ENCODE assay signal across 19 mouse cellular contexts in the genomic region with DNA sequence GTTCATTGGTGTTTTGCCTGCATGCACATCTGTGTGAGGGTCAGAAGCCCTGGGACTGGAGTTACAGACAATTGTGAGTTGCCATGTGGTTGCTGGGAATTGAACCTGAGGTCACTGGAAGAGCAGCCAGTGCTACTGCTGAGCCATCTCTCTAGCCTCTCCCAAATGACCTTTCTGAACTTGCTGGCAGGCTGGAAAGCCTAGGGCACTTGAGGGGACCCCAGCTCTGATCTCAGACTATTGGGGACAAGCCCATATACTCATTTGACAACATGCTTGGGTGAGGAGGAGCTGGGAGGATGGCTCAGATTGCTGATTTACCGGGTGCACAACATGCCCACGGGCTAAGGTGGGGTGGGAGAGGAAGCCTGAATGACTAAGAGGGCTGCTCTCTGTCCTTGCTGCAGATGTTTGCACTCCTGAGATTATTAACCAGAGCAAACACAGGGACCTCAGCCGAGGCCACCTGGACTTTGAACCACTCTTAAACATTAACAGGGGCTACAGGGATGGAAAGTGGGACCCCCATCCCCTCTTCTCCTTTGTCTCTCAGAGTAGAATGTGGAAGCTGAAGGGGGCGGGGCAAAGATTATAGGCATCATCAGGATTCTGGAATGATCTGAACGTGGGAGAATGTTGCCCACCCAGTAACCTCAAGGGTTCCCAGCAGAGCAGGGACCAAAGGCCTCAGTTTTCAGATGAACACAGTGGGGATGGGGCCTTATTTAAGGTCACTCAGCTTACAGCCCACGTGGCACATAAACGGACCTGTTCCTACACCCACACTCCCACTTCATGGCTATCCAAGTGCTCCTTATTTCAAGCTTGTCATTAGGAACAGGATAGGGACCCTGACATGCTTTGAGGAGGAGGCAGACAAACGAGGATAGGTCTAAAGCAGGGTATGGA. TPM values are rescaled to one million over a fixed set of nuclear protein-coding genes. Genes with fewer than 3 reads are reported as not detected.
DNase-seq lines count a peak whose midpoint lies in the region; ATAC-seq lines count a peak whose summit lies in the region.
"Had no signal": no experiment of that assay in that cellular context is flagged by ENCODE, and none has a peak within 500 bp of the region (broad histone marks: within the 10 kb centered on the region; RNA-seq: fewer than 3 reads in every experiment).

No protein-coding gene starts in this region.

- no peak overlapping the region for H3K9ac ChIP-seq in intestine, embryonic 14.5 days (ENCODE audit: low read length)
- H3K9ac ChIP-seq in liver, embryonic 15.5 days = no peak overlapping the region
- H3K9ac ChIP-seq: embryonic facial prominence, embryonic 12.5 days; heart, embryonic 15.5 days; hindbrain, embryonic 15.5 days had no signal

- DNase-seq in intestine, embryonic 14.5 days (ENCODE audit: low spot score) = peak; percentile 73
- peak; percentile 71 for DNase-seq in kidney, adult 18-20 months
- peak; percentile 72 to 88 for DNase-seq in kidney, postnatal 25 days
- DNase-seq in embryonic facial prominence, embryonic 10.5 days (ENCODE audit: low spot score) = no peak
- no peak for DNase-seq in adrenal gland, adult (ENCODE audit: inconsistent age in 2 of 2, low spot score in 1 of 2)
- no peak for DNase-seq in gastrocnemius, adult 18-20 months (ENCODE audit: low spot score)
- DNase-seq: adrenal gland, postnatal 25 days; cerebellum, postnatal 25 days; midbrain, embryonic 14.5 days; right cerebral cortex, postnatal 4 days had no signal

- WGBS in intestine, embryonic 14.5 days = 37% methylated on average over 8 of the region's 8 CpGs
- WGBS in liver, embryonic 15.5 days (ENCODE audit: insufficient replicate concordance) = 39% methylated on average over 8 of the region's 8 CpGs
- WGBS in embryonic facial prominence, embryonic 10.5 days = 65% methylated on average over 8 of the region's 8 CpGs

- H3K27ac ChIP-seq in intestine, embryonic 14.5 days (ENCODE audit: low read depth) = peak overlapping the region; percentile 34; the same call in 1 of the 2 replicates
- H3K27ac ChIP-seq in liver, embryonic 15.5 days (replicated peaks) = peak overlapping the region; percentile 57
- H3K27ac ChIP-seq in embryonic facial prominence, embryonic 10.5 days (replicated peaks) = no peak overlapping the region
- H3K27ac ChIP-seq: embryonic facial prominence, embryonic 12.5 days; heart, embryonic 15.5 days; hindbrain, embryonic 15.5 days; macrophage had no signal

- no peaks in the 10 kb centered on the region for H3K4me1 ChIP-seq in intestine, embryonic 14.5 days (replicated peaks; ENCODE audit: control insufficient read depth, insufficient read depth, low read length)
- peaks cover 6% of the 10 kb centered on the region; the same call in 1 of the 2 replicates for H3K4me1 ChIP-seq in liver, embryonic 15.5 days (replicated peaks)
- H3K4me1 ChIP-seq in embryonic facial prominence, embryonic 10.5 days = no peaks in the 10 kb centered on the region
- H3K4me1 ChIP-seq: embryonic facial prominence, embryonic 12.5 days; heart, embryonic 15.5 days had no signal

- no peak overlapping the region for H3K4me2 ChIP-seq in intestine, embryonic 14.5 days (ENCODE audit: low read length)
- H3K4me2 ChIP-seq in liver, embryonic 15.5 days = no peak overlapping the region
- H3K4me2 ChIP-seq: embryonic facial prominence, embryonic 12.5 days; heart, embryonic 15.5 days; hindbrain, embryonic 15.5 days had no signal

- no peaks in the 10 kb centered on the region for H3K9me3 ChIP-seq in intestine, embryonic 14.5 days (ENCODE audit: control insufficient read depth, low read length)
- no peaks in the 10 kb centered on the region for H3K9me3 ChIP-seq in liver, embryonic 15.5 days (replicated peaks)
- H3K9me3 ChIP-seq in embryonic facial prominence, embryonic 10.5 days = no peaks in the 10 kb centered on the region
- H3K9me3 ChIP-seq: embryonic facial prominence, embryonic 12.5 days; heart, embryonic 15.5 days; hindbrain, embryonic 15.5 days had no signal

- no peak overlapping the region for H3K4me3 ChIP-seq in intestine, embryonic 14.5 days (ENCODE audit: low read depth, low read length)
- no peak overlapping the region for H3K4me3 ChIP-seq in liver, embryonic 15.5 days (replicated peaks)
- no peak overlapping the region for H3K4me3 ChIP-seq in embryonic facial prominence, embryonic 10.5 days
- H3K4me3 ChIP-seq: embryonic facial prominence, embryonic 12.5 days; heart, embryonic 15.5 days; hindbrain, embryonic 15.5 days had no signal

- no peaks in the 10 kb centered on the region for H3K36me3 ChIP-seq in intestine, embryonic 14.5 days (ENCODE audit: control insufficient read depth, insufficient read depth, low read length)
- H3K36me3 ChIP-seq in liver, embryonic 15.5 days (replicated peaks) = no peaks in the 10 kb centered on the region
- no peaks in the 10 kb centered on the region for H3K36me3 ChIP-seq in embryonic facial prominence, embryonic 10.5 days (replicated peaks)
- H3K36me3 ChIP-seq: embryonic facial prominence, embryonic 12.5 days; G1E; heart, embryonic 15.5 days; hindbrain, embryonic 15.5 days had no signal

- peak; percentile 88 for ATAC-seq in intestine, embryonic 14.5 days (replicated peaks; ENCODE audit: low FRiP score, low TSS enrichment, low read depth)
- peak; percentile 76 for ATAC-seq in liver, embryonic 15.5 days (ENCODE audit: insufficient read depth)
- ATAC-seq in granulocyte monocyte progenitor cell, adult 5-6 weeks (replicated peaks; ENCODE audit: poor library complexity, severe bottlenecking) = no peak

- H3K27me3 ChIP-seq in intestine, embryonic 14.5 days (replicated peaks; ENCODE audit: control insufficient read depth, insufficient read depth, low read length) = no peaks in the 10 kb centered on the region
- no peaks in the 10 kb centered on the region for H3K27me3 ChIP-seq in liver, embryonic 15.5 days
- H3K27me3 ChIP-seq in embryonic facial prominence, embryonic 10.5 days (replicated peaks; ENCODE audit: low read depth, poor library complexity, severe bottlenecking) = no peaks in the 10 kb centered on the region
- H3K27me3 ChIP-seq: embryonic facial prominence, embryonic 12.5 days; hindbrain, embryonic 15.5 days had no signal

RNA-seq across cellular contexts. Expression of a gene that starts 2.4 kb away (rescaled TPM):
- 17.0 and 53.1 TPM in 2 replicates for polyA plus RNA-seq in intestine, embryonic 14.5 days (2014; fragmentation: Nextera tagmentation; extraction: Ambion mirVana)
- polyA plus RNA-seq in liver, embryonic 15.5 days (2015; fragmentation: Nextera tagmentation; extraction: Ambion mirVana) = 1,215 and 1,486 TPM in 2 replicates
- polyA plus RNA-seq in embryonic facial prominence, embryonic 10.5 days (2016; fragmentation: Nextera tagmentation; extraction: Ambion mirVana) = not detected in 2 replicates
- total RNA-seq in gastrocnemius, adult 18-20 months (2021) = 1 to 10 TPM in 1 of 2 experiments, not detected in 1; 1.1 TPM
- not detected in 2 replicates for total RNA-seq in granulocyte monocyte progenitor cell, adult 5-6 weeks (2014; fragmentation: Nextera tagmentation)
- not detected in 2 replicates for total RNA-seq in granulocyte monocyte progenitor cell, adult 5-6 weeks (2017)
- total RNA-seq: adrenal gland, postnatal 25 days; G1E; layer of hippocampus, postnatal 10 days; left cerebral cortex, postnatal 36 days had no signal
- polyA plus RNA-seq: G1E; macrophage; midbrain, embryonic 14.5 days had no signal

RNA-seq across cellular contexts. Expression of a gene that starts 15.0 kb away (rescaled TPM):
- 44.5 and 50.0 TPM in 2 replicates for polyA plus RNA-seq in intestine, embryonic 14.5 days (2014; fragmentation: Nextera tagmentation; extraction: Ambion mirVana)
- polyA plus RNA-seq in liver, embryonic 15.5 days (2015; fragmentation: Nextera tagmentation; extraction: Ambion mirVana) = 5.1 and 5.7 TPM in 2 replicates
- not detected in 2 replicates for polyA plus RNA-seq in embryonic facial prominence, embryonic 10.5 days (2016; fragmentation: Nextera tagmentation; extraction: Ambion mirVana)
- total RNA-seq in gastrocnemius, adult 18-20 months (2021) = not detected
- total RNA-seq in granulocyte monocyte progenitor cell, adult 5-6 weeks (2014; fragmentation: Nextera tagmentation) = not detected in 2 replicates
- total RNA-seq in granulocyte monocyte progenitor cell, adult 5-6 weeks (2017) = not detected in 2 replicates
- total RNA-seq: adrenal gland, postnatal 25 days; G1E; layer of hippocampus, postnatal 10 days; left cerebral cortex, postnatal 36 days had no signal
- polyA plus RNA-seq: G1E; macrophage; midbrain, embryonic 14.5 days had no signal

RNA-seq across cellular contexts. Expression of a gene that starts 56.8 kb away (rescaled TPM):
- polyA plus RNA-seq in intestine, embryonic 14.5 days (2014; fragmentation: Nextera tagmentation; extraction: Ambion mirVana) = 18.5 and 21.2 TPM in 2 replicates
- 1.8 and 2.1 TPM in 2 replicates for polyA plus RNA-seq in liver, embryonic 15.5 days (2015; fragmentation: Nextera tagmentation; extraction: Ambion mirVana)
- polyA plus RNA-seq in embryonic facial prominence, embryonic 10.5 days (2016; fragmentation: Nextera tagmentation; extraction: Ambion mirVana) = 4.3 and 5.3 TPM in 2 replicates
- total RNA-seq in gastrocnemius, adult 18-20 months (2021) = under 1 TPM; 0.46 to 0.47 TPM
- total RNA-seq in granulocyte monocyte progenitor cell, adult 5-6 weeks (2014; fragmentation: Nextera tagmentation) = 0.32 TPM in 2 replicates
- 0.10 and 0.60 TPM in 2 replicates for total RNA-seq in granulocyte monocyte progenitor cell, adult 5-6 weeks (2017)
- polyA plus RNA-seq: G1E had no signal

Comparison
In these comparisons a context has a peak if more than half of its experiments do, and no peak if none do; other contexts are left out.
1. DNase-seq: peak in intestine, embryonic 14.5 days (single experiment), kidney, adult 18-20 months (single experiment) and kidney, postnatal 25 days (2 of 2); none in embryonic facial prominence, embryonic 10.5 days (single experiment), adrenal gland, adult (0 of 2) and gastrocnemius, adult 18-20 months (single experiment).
2. RNA of a gene that starts 2.4 kb away (polyA plus RNA-seq): 1,215 to 1,486 TPM in liver, embryonic 15.5 days and 17.0 to 53.1 TPM in intestine, embryonic 14.5 days; not detected in embryonic facial prominence, embryonic 10.5 days; every median in the first group is over 10 times any median in the second.